Mouse (Mus musculus): ENCODE measurements around the gene Sh2d1a. TPM values are rescaled to one million over a fixed set of nuclear protein-coding genes. Genes with fewer than 3 reads are reported as not detected.

Sh2d1a gene
- polyA plus RNA-seq, 1 experiment from 2014 or later = 0.81 TPM

- no peak for ATAC-seq (ENCODE audit: low FRiP score)
- Histone ChIP-seq H3K36me3 (ENCODE audit: control insufficient read depth, insufficient read depth, low read length) (no peaks in the 10 kb centered on the region), H3K27ac (ENCODE audit: low read depth, low read length) (no peak overlapping the region), H3K4me3 (ENCODE audit: low read depth, low read length) (no peak overlapping the region), H3K27me3 (ENCODE audit: control insufficient read depth, insufficient read depth, low read length) (no peaks in the 10 kb centered on the region), H3K9ac (ENCODE audit: low read length) (no peak overlapping the region), H3K4me2 (no peak overlapping the region), H3K4me1 (ENCODE audit: control insufficient read depth, insufficient read depth, low read length) (no peaks in the 10 kb centered on the region), H3K9me3 (ENCODE audit: control insufficient read depth, low read length) (no peaks in the 10 kb centered on the region)
- no peak for DNase-seq (ENCODE audit: low spot score, missing footprints)
- 78% methylated on average over 4 of the region's 4 CpGs for WGBS
Measured at GRCm38 (mm10) chrX:42530703-42531102, 28.4 kb downstream of the Sh2d1a start.

- ATAC-seq (ENCODE audit: low FRiP score) (peak; percentile 57; the same call in 1 of the 2 replicates), DNase-seq (ENCODE audit: low spot score, missing footprints) (no peak)
- Histone ChIP-seq H3K36me3 (ENCODE audit: control insufficient read depth, insufficient read depth, low read length) (no peaks in the 10 kb centered on the region), H3K9me3 (ENCODE audit: control insufficient read depth, low read length) (no peaks in the 10 kb centered on the region), H3K27me3 (ENCODE audit: control insufficient read depth, insufficient read depth, low read length) (no peaks in the 10 kb centered on the region), H3K4me2 (no peak overlapping the region; the same call in 1 of the 2 replicates), H3K27ac (ENCODE audit: low read depth, low read length) (no peak overlapping the region), H3K4me1 (ENCODE audit: control insufficient read depth, insufficient read depth, low read length) (no peaks in the 10 kb centered on the region), H3K4me3 (ENCODE audit: low read depth, low read length) (no peak overlapping the region), H3K9ac (ENCODE audit: low read length) (no peak overlapping the region)
- 28% methylated on average over 3 of the region's 3 CpGs for WGBS
Measured at GRCm38 (mm10) chrX:42540030-42540755, 37.9 kb downstream of the Sh2d1a start.

- H3K36me3 ChIP-seq (ENCODE audit: control insufficient read depth, insufficient read depth, low read length) = no peaks in the 10 kb centered on the region
- DNase-seq (ENCODE audit: low spot score, missing footprints) (peak; percentile 92), ATAC-seq (ENCODE audit: low FRiP score) (peak; percentile 30; the same call in 1 of the 2 replicates)
- no peak overlapping the region for H3K4me3 ChIP-seq (ENCODE audit: low read depth, low read length)
- no peaks in the 10 kb centered on the region for H3K27me3 ChIP-seq (ENCODE audit: control insufficient read depth, insufficient read depth, low read length)
- H3K9me3 ChIP-seq (ENCODE audit: control insufficient read depth, low read length) = no peaks in the 10 kb centered on the region
- no peak overlapping the region for H3K27ac ChIP-seq (ENCODE audit: low read depth, low read length)
- no peak overlapping the region for H3K9ac ChIP-seq (ENCODE audit: low read length)
- 28% methylated on average over 5 of the region's 5 CpGs for WGBS
- H3K4me1 ChIP-seq (ENCODE audit: control insufficient read depth, insufficient read depth, low read length) = no peaks in the 10 kb centered on the region
- H3K4me2 ChIP-seq = no peak overlapping the region; the same call in 1 of the 2 replicates
Measured at GRCm38 (mm10) chrX:42540756-42541053, 38.5 kb downstream of the Sh2d1a start.

DNA sequence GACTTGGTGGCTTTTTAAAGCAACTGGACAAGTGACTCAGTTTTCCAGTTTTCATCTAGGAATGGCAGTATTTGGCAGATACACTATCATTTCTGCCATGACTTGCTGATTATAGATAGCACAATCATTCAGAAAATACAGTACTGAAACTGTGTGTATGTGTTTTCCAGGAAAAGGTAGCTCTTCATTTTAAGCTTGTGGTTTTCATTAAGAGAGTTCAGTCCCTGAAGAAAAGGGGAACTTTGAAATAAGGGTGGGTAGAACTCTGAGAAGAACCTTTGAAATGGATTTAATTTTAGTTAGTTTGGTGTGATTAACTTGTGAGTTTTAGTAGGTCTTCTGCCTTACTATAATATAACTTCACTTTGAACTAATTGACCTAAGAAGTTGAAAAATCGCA is 42.8 kb downstream of the Sh2d1a start:
- no peak overlapping the region for H3K4me2 ChIP-seq
- no peak overlapping the region for H3K27ac ChIP-seq (ENCODE audit: low read depth, low read length)
- no peaks in the 10 kb centered on the region for H3K36me3 ChIP-seq (ENCODE audit: control insufficient read depth, insufficient read depth, low read length)
- DNase-seq (ENCODE audit: low spot score, missing footprints) (no peak), ATAC-seq (ENCODE audit: low FRiP score) (no peak)
- no peak overlapping the region for H3K9ac ChIP-seq (ENCODE audit: low read length)
- H3K9me3 ChIP-seq (ENCODE audit: control insufficient read depth, low read length) = no peaks in the 10 kb centered on the region
- 93% methylated on average over 1 of the region's 1 CpGs for WGBS
- no peaks in the 10 kb centered on the region for H3K4me1 ChIP-seq (ENCODE audit: control insufficient read depth, insufficient read depth, low read length)
- no peak overlapping the region for H3K4me3 ChIP-seq (ENCODE audit: low read depth, low read length)
- no peaks in the 10 kb centered on the region for H3K27me3 ChIP-seq (ENCODE audit: control insufficient read depth, insufficient read depth, low read length)

- H3K4me3 ChIP-seq (ENCODE audit: low read depth, low read length) = no peak overlapping the region
- ATAC-seq (ENCODE audit: low FRiP score) (no peak), DNase-seq (ENCODE audit: low spot score, missing footprints) (no peak)
- WGBS = 87% methylated on average over 4 of the region's 4 CpGs
- no peaks in the 10 kb centered on the region for H3K27me3 ChIP-seq (ENCODE audit: control insufficient read depth, insufficient read depth, low read length)
- H3K9me3 ChIP-seq (ENCODE audit: control insufficient read depth, low read length) = no peaks in the 10 kb centered on the region
- H3K4me1 ChIP-seq (ENCODE audit: control insufficient read depth, insufficient read depth, low read length) = no peaks in the 10 kb centered on the region
- no peak overlapping the region for H3K27ac ChIP-seq (ENCODE audit: low read depth, low read length)
- H3K36me3 ChIP-seq (ENCODE audit: control insufficient read depth, insufficient read depth, low read length) = no peaks in the 10 kb centered on the region
- no peak overlapping the region for H3K4me2 ChIP-seq
- no peak overlapping the region for H3K9ac ChIP-seq (ENCODE audit: low read length)
Measured at GRCm38 (mm10) chrX:42548513-42548912, 46.3 kb downstream of the Sh2d1a start.

GRCm38 (mm10) chrX:42557284-42557683 is 55.0 kb downstream of the Sh2d1a start:
- Histone ChIP-seq H3K27me3 (ENCODE audit: control insufficient read depth, insufficient read depth, low read length) (no peaks in the 10 kb centered on the region), H3K27ac (ENCODE audit: low read depth, low read length) (no peak overlapping the region), H3K4me2 (no peak overlapping the region), H3K36me3 (ENCODE audit: control insufficient read depth, insufficient read depth, low read length) (no peaks in the 10 kb centered on the region), H3K9ac (ENCODE audit: low read length) (no peak overlapping the region), H3K9me3 (ENCODE audit: control insufficient read depth, low read length) (no peaks in the 10 kb centered on the region), H3K4me3 (ENCODE audit: low read depth, low read length) (no peak overlapping the region), H3K4me1 (ENCODE audit: control insufficient read depth, insufficient read depth, low read length) (no peaks in the 10 kb centered on the region)
- peak; percentile 86 for DNase-seq (ENCODE audit: low spot score, missing footprints)
- WGBS = 23% methylated on average over 7 of the region's 7 CpGs
- ATAC-seq (ENCODE audit: low FRiP score) = 0 out of 2 replicates have a peak, but pooled peaks have one; percentile 54

DNA sequence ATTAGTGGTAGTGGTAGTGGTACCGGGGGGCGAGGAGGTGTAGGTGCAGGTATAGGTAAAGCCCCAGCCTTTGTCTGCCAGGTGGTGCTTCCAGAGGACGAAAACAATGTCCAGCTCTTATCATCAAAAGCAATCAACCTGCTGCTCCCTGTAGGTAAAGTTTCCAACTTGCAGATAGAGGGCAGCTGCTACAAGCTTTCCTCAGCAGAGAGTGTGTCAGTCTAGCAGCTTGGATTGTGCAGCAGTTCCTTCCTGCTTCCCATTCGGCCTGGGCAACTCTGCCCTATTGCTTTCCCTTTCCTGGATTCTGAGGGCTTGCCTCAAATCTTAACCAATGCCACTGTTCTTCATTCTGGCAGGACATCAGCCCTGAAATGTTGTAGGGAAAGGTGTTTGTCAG is 56.4 kb downstream of the Sh2d1a start:
- H3K27ac ChIP-seq (ENCODE audit: low read depth, low read length) = no peak overlapping the region
- H3K9ac ChIP-seq (ENCODE audit: low read length) = no peak overlapping the region
- DNase-seq (ENCODE audit: low spot score, missing footprints) (no peak), ATAC-seq (ENCODE audit: low FRiP score) (no peak)
- H3K4me2 ChIP-seq = no peak overlapping the region
- no peak overlapping the region for H3K4me3 ChIP-seq (ENCODE audit: low read depth, low read length)
- 70% methylated on average over 4 of the region's 4 CpGs for WGBS
- H3K36me3 ChIP-seq (ENCODE audit: control insufficient read depth, insufficient read depth, low read length) = no peaks in the 10 kb centered on the region
- no peaks in the 10 kb centered on the region for H3K27me3 ChIP-seq (ENCODE audit: control insufficient read depth, insufficient read depth, low read length)
- no peaks in the 10 kb centered on the region for H3K9me3 ChIP-seq (ENCODE audit: control insufficient read depth, low read length)
- H3K4me1 ChIP-seq (ENCODE audit: control insufficient read depth, insufficient read depth, low read length) = no peaks in the 10 kb centered on the region

Other genes starting within 250 kb of the Sh2d1a start
- gene Tex13c2, start 12.8 kb upstream of the Sh2d1a start, polyA plus RNA-seq (2014; fragmentation: Nextera tagmentation; extraction: Ambion mirVana) = not detected in 2 replicates